Mouse (Mus musculus) small intestine, adult 2 months (tissue): ENCODE results near the gene Ldlrad1. TPM values are rescaled to one million over a fixed set of nuclear protein-coding genes. Genes with fewer than 3 reads are reported as not detected.
A peak's percentile ranks its signal among the peaks of the same experiment; 100 is the strongest.

Experiments used
- H3K27ac ChIP-seq: fragments of 200-500 bp; 2 replicates; pipeline ENCODE4 v1.5.1; 2012; ENCODE audit warnings: low read depth, low read length, control low read depth, inconsistent platforms; ENCODE audit not compliant: insufficient read depth
- H3K27me3 ChIP-seq: fragments of 200-500 bp; 2 replicates; pipeline ENCODE4 v1.6.1; 2012; ENCODE audit warnings: mild to moderate bottlenecking, moderate library complexity, low read length, inconsistent platforms; ENCODE audit not compliant: control insufficient read depth, insufficient read depth
- H3K36me3 ChIP-seq: fragments of 200-500 bp; 2 replicates; pipeline ENCODE4 v1.6.1; 2012; ENCODE audit warnings: mild to moderate bottlenecking, low read length, control low read depth, inconsistent platforms; ENCODE audit not compliant: control insufficient read depth, insufficient read depth
- H3K4me1 ChIP-seq: fragments of 200-500 bp; 2 replicates; pipeline ENCODE4 v1.6.1; 2012; ENCODE audit warnings: low read length, inconsistent platforms, mixed read lengths; ENCODE audit not compliant: control insufficient read depth, insufficient read depth, insufficient read length
- H3K4me3 ChIP-seq: fragments of 200-500 bp; 2 replicates; pipeline ENCODE4 v1.5.1; 2012; ENCODE audit warnings: low read depth, mild to moderate bottlenecking, control low read depth, inconsistent platforms, low read length, moderate library complexity
- CTCF ChIP-seq: fragments of 200-500 bp; IDR thresholded peaks from 2 replicates; pipeline ENCODE4 v1.5.1; 2012; ENCODE audit warnings: low read depth, mild to moderate bottlenecking, control low read depth, inconsistent platforms, low read length, moderate library complexity, mixed read lengths; ENCODE audit not compliant: insufficient replicate concordance, insufficient read length; ENCODE audit errors: extremely low read depth
- POLR2A ChIP-seq: fragments of 200-500 bp; IDR thresholded peaks from 2 replicates; pipeline ENCODE4 v1.6.1; 2012; ENCODE audit warnings: low read depth, mild to moderate bottlenecking, control low read depth, inconsistent platforms, low read length, moderate library complexity
- WGBS: fragments of 180-500 bp; shearing (Covaris S2); methylation state at CpG from one replicate; pipeline ENCODE4 v1.1.7; 2018; 5-methylcytosine and 5-hydroxymethylcytosine counted together
- polyA plus RNA-seq: library from polyadenylated mRNA; depleted of rRNA; stranded (reverse); fragments of >200 nt; gene quantifications from 2 replicates; pipeline ENCODE4 v1.2.3, GENCODE M21; 2012

Gene Ldlrad1
- polyA plus RNA-seq, 1 experiment = 1.1 TPM

- Histone ChIP-seq H3K4me1 (no peaks in the 10 kb centered on the region), H3K27ac (no peak overlapping the region), H3K4me3 (no peak overlapping the region), H3K36me3 (peaks cover 4% of the 10 kb centered on the region; the same call in 1 of the 2 replicates), H3K27me3 (no peaks in the 10 kb centered on the region)
- 58% methylated on average over 4 of the region's 4 CpGs for WGBS
- TF ChIP-seq POLR2A (no peak), CTCF (no peak)
Observed at GRCm38 (mm10) chr4:107211465-107211864, 2.5 kb downstream of the Ldlrad1 start.

DNA sequence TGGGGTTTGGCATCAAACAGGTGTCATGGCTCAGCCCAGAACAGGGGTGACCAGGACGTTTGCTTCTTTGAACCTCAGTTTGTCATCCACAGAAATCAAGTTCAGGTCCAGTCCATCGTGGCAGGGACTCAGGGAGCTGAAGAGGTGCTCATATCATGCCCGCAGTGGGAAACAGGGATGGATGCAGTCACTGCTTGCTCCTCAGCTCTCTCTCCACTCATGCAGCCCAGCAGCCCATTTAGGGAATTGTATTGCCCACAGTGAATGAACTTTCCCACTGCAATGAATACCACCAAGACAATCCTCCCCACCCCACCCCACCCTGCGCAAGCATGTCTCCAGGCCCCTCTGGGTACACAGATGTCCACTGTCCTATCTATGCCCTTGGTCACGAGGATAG, 3.0 kb downstream of the Ldlrad1 start:
- peaks cover under 1% of the 10 kb centered on the region; the same call in 1 of the 2 replicates for H3K4me1 ChIP-seq
- WGBS = 84% methylated on average over 5 of the region's 5 CpGs
- TF ChIP-seq POLR2A = no peak
- no peak for TF ChIP-seq CTCF
- no peak overlapping the region for H3K4me3 ChIP-seq
- H3K36me3 ChIP-seq = peaks cover 4% of the 10 kb centered on the region; the same call in 1 of the 2 replicates
- no peak overlapping the region for H3K27ac ChIP-seq
- H3K27me3 ChIP-seq = no peaks in the 10 kb centered on the region

GRCm38 (mm10) chr4:107213279-107214011, 4.5 kb downstream of the Ldlrad1 start:
- peaks cover 9% of the 10 kb centered on the region; the same call in 1 of the 2 replicates for H3K4me1 ChIP-seq
- H3K4me3 ChIP-seq = no peak overlapping the region
- TF ChIP-seq CTCF = 0 out of 2 replicates have a peak, but pooled peaks have one; percentile 5
- no peak for TF ChIP-seq POLR2A
- H3K27ac ChIP-seq = no peak overlapping the region
- H3K36me3 ChIP-seq = 0 out of 2 replicates have a peak, but pooled peaks cover 2% of the 10 kb centered on the region
- WGBS = 49% methylated on average over 12 of the region's 12 CpGs
- H3K27me3 ChIP-seq = no peaks in the 10 kb centered on the region

DNA sequence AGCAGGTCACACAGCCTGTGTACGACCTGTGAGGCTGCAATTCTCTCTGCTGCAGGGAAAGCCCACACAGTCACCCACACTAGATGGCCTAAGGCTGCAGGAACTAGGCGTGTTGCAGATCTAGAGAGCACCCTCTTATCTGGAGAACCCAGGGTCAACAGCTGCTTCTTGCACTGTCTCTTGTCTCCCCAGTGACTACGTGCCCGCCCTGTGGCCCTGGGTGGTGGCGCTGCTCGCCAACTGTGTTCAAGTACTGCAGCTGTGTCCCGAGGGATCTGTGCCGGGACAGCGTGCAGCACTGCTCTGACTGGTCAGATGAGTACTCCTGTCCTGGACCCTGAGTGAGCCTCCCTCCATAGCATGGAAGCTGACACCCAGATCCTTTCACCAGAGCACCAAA, 8.6 kb downstream of the Ldlrad1 start:
- Histone ChIP-seq H3K27me3 (no peaks in the 10 kb centered on the region), H3K27ac (no peak overlapping the region), H3K4me3 (no peak overlapping the region), H3K4me1 (peaks cover 15% of the 10 kb centered on the region; the same call in 1 of the 2 replicates), H3K36me3 (no peaks in the 10 kb centered on the region)
- no peak for TF ChIP-seq CTCF
- TF ChIP-seq POLR2A = no peak
- 36% methylated on average over 9 of the region's 9 CpGs for WGBS

- no peaks in the 10 kb centered on the region for H3K36me3 ChIP-seq
- WGBS = 22% methylated on average over 5 of the region's 5 CpGs
- TF ChIP-seq POLR2A (no peak), CTCF (no peak)
- H3K4me1 ChIP-seq = peaks cover 27% of the 10 kb centered on the region
- no peak overlapping the region for H3K27ac ChIP-seq
- H3K4me3 ChIP-seq = no peak overlapping the region
- H3K27me3 ChIP-seq = no peaks in the 10 kb centered on the region
Observed at GRCm38 (mm10) chr4:107221524-107221923, 12.5 kb downstream of the Ldlrad1 start.

GRCm38 (mm10) chr4:107223225-107224204, 14.5 kb downstream of the Ldlrad1 start:
- TF ChIP-seq POLR2A = no peak
- no peak for TF ChIP-seq CTCF
- 54% methylated on average over 11 of the region's 11 CpGs for WGBS

GRCm38 (mm10) chr4:107226313-107226712, 17.3 kb downstream of the Ldlrad1 start:
- WGBS = 81% methylated on average over 2 of the region's 2 CpGs
- no peak overlapping the region for H3K4me3 ChIP-seq
- no peak for TF ChIP-seq CTCF
- TF ChIP-seq POLR2A = no peak
- H3K27ac ChIP-seq = no peak overlapping the region
- H3K27me3 ChIP-seq = no peaks in the 10 kb centered on the region
- peaks cover 19% of the 10 kb centered on the region for H3K4me1 ChIP-seq
- no peaks in the 10 kb centered on the region; the same call in 1 of the 2 replicates for H3K36me3 ChIP-seq

More at GRCm38 (mm10) chr4:107223225-107224204, 14.5 kb downstream of the Ldlrad1 start:
- Histone ChIP-seq H3K27me3 (no peaks in the 10 kb centered on the region), H3K4me3 (no peak overlapping the region), H3K36me3 (no peaks in the 10 kb centered on the region), H3K27ac (no peak overlapping the region), H3K4me1 (peaks cover 19% of the 10 kb centered on the region)
